Mouse (Mus musculus) thymus, adult 2 months (tissue): Measurements from ENCODE around the gene Nhlh2.

ENCODE experiments used
- CTCF ChIP-seq: fragments of 200-500 bp; IDR thresholded peaks from 2 replicates; pipeline ENCODE4 v1.5.1; 2012; ENCODE audit warnings: mild to moderate bottlenecking, control low read depth, low read length, moderate library complexity, borderline replicate concordance; ENCODE audit not compliant: control insufficient read depth, poor library complexity, insufficient read depth; ENCODE audit errors: extremely low read depth
- POLR2A ChIP-seq: fragments of 200-500 bp; IDR thresholded peaks from 2 replicates; pipeline ENCODE4 v1.6.1; 2012; ENCODE audit warnings: mild to moderate bottlenecking, low read length, control low read depth, moderate library complexity; ENCODE audit not compliant: control insufficient read depth, poor library complexity, insufficient read depth; ENCODE audit errors: extremely low read depth

GRCm38 (mm10) chr3:101990995-101991516, 18.8 kb upstream of the Nhlh2 start:
- no peak for TF ChIP-seq CTCF
- no peak for TF ChIP-seq POLR2A
